Mouse (Mus musculus) spleen, adult 2 months (tissue): ENCODE results near the gene Adamts18. TPM values are rescaled to one million over a fixed set of nuclear protein-coding genes. Genes with fewer than 3 reads are reported as not detected.

Source experiments
- DNase-seq, 2 experiments: peaks; one replicate each; pipeline versions ENCODE4 v3.0.0 to v3.0.0-alpha.2; 2012 to 2021; ENCODE audit warnings: low spot score in 2 of 2, low read depth in 1 of 2
- H3K27ac ChIP-seq: fragments of 200-500 bp; 2 replicates; pipeline ENCODE4 v1.5.1; 2012; ENCODE audit warnings: low read length, inconsistent platforms; ENCODE audit not compliant: insufficient read depth
- H3K27me3 ChIP-seq: fragments of 200-500 bp; 2 replicates; pipeline ENCODE4 v1.6.1; 2012; ENCODE audit warnings: mild to moderate bottlenecking, moderate library complexity, low read length, inconsistent platforms; ENCODE audit not compliant: control insufficient read depth, insufficient read depth
- H3K36me3 ChIP-seq: fragments of 200-500 bp; 2 replicates; pipeline ENCODE4 v1.6.1; 2012; ENCODE audit warnings: mild to moderate bottlenecking, low read length, inconsistent platforms; ENCODE audit not compliant: control insufficient read depth, insufficient read depth
- H3K4me1 ChIP-seq: fragments of 200-500 bp; 2 replicates; pipeline ENCODE4 v1.6.1; 2011; ENCODE audit warnings: inconsistent platforms; ENCODE audit not compliant: control insufficient read depth, insufficient read depth, insufficient read length
- H3K4me3 ChIP-seq: fragments of 200-500 bp; 2 replicates; pipeline ENCODE4 v1.5.1; 2011; ENCODE audit warnings: mild to moderate bottlenecking, inconsistent platforms; ENCODE audit not compliant: insufficient read depth, insufficient read length; ENCODE audit errors: extremely low read depth
- CTCF ChIP-seq: fragments of 200-500 bp; IDR thresholded peaks from 2 replicates; pipeline ENCODE4 v1.5.1; 2011; ENCODE audit warnings: mild to moderate bottlenecking, inconsistent platforms; ENCODE audit not compliant: insufficient read depth, insufficient read length, insufficient replicate concordance; ENCODE audit errors: extremely low read depth
- POLR2A ChIP-seq: fragments of 200-500 bp; IDR thresholded peaks from 2 replicates; pipeline ENCODE4 v1.6.1; 2011; ENCODE audit warnings: low read depth, low read length, inconsistent platforms
- WGBS: fragments of 180-500 bp; shearing (Covaris S2); methylation state at CpG from one replicate; pipeline ENCODE4 v1.1.7; 2018; 5-methylcytosine and 5-hydroxymethylcytosine counted together
- polyA plus RNA-seq: library from polyadenylated mRNA; depleted of rRNA; stranded (reverse); fragments of >200 nt; gene quantifications from 2 replicates; pipeline ENCODE4 v1.2.3, GENCODE M21; 2012

The Adamts18 gene
- polyA plus RNA-seq, 1 experiment: not detected

GRCm38 (mm10) chr8:113858801-113859200, 10.3 kb upstream of the Adamts18 start:
- DNase-seq: no peak
- 68% methylated on average over 7 of the region's 7 CpGs for WGBS
- TF ChIP-seq CTCF (no peak), POLR2A (no peak)

GRCm38 (mm10) chr8:113854622-113855293, 6.2 kb upstream of the Adamts18 start:
- WGBS: 86% methylated on average over 8 of the region's 8 CpGs
- no peak overlapping the region for H3K4me3 ChIP-seq
- TF ChIP-seq POLR2A: no peak
- no peak for TF ChIP-seq CTCF
- H3K36me3 ChIP-seq: no peaks in the 10 kb centered on the region
- no peak for DNase-seq
- no peaks in the 10 kb centered on the region for H3K4me1 ChIP-seq
- H3K27ac ChIP-seq: no peak overlapping the region
- no peaks in the 10 kb centered on the region for H3K27me3 ChIP-seq

More at GRCm38 (mm10) chr8:113858801-113859200, 10.3 kb upstream of the Adamts18 start:
- H3K27me3 ChIP-seq: no peaks in the 10 kb centered on the region
- no peaks in the 10 kb centered on the region for H3K4me1 ChIP-seq
- no peak overlapping the region for H3K4me3 ChIP-seq
- H3K27ac ChIP-seq: no peak overlapping the region
- H3K36me3 ChIP-seq: no peaks in the 10 kb centered on the region

GRCm38 (mm10) chr8:113853714-113854113, 5.2 kb upstream of the Adamts18 start:
- WGBS: 88% methylated on average over 4 of the region's 4 CpGs

GRCm38 (mm10) chr8:113851655-113852054, 3.1 kb upstream of the Adamts18 start:
- H3K36me3 ChIP-seq: no peaks in the 10 kb centered on the region
- H3K4me1 ChIP-seq: no peaks in the 10 kb centered on the region
- no peak for TF ChIP-seq POLR2A
- TF ChIP-seq CTCF: no peak
- H3K27me3 ChIP-seq: peaks cover 4% of the 10 kb centered on the region
- no peak for DNase-seq
- WGBS: 50% methylated on average over 4 of the region's 4 CpGs
- no peak overlapping the region for H3K4me3 ChIP-seq
- no peak overlapping the region for H3K27ac ChIP-seq

More at GRCm38 (mm10) chr8:113853714-113854113, 5.2 kb upstream of the Adamts18 start:
- Histone ChIP-seq H3K27me3 (peaks cover 2% of the 10 kb centered on the region; the same call in 1 of the 2 replicates), H3K4me1 (no peaks in the 10 kb centered on the region), H3K4me3 (no peak overlapping the region), H3K27ac (no peak overlapping the region), H3K36me3 (no peaks in the 10 kb centered on the region)
- TF ChIP-seq POLR2A (no peak), CTCF (no peak)
- no peak for DNase-seq

- H3K27me3 ChIP-seq: peaks cover 4% of the 10 kb centered on the region
- no peak overlapping the region for H3K27ac ChIP-seq
- no peak for DNase-seq
- 3% methylated on average over 48 of the region's 50 CpGs for WGBS
- H3K36me3 ChIP-seq: no peaks in the 10 kb centered on the region
- H3K4me3 ChIP-seq: no peak overlapping the region
- no peaks in the 10 kb centered on the region for H3K4me1 ChIP-seq
- TF ChIP-seq CTCF (no peak), POLR2A (no peak)
These were observed 371 bp downstream of the Adamts18 start for GRCm38 (mm10) chr8:113848081-113848652.

GRCm38 (mm10) chr8:113847606-113848080, 895 bp downstream of the Adamts18 start:
- no peak for DNase-seq
- peaks cover 4% of the 10 kb centered on the region for H3K27me3 ChIP-seq
- TF ChIP-seq CTCF (no peak), POLR2A (no peak)
- H3K27ac ChIP-seq: no peak overlapping the region
- H3K4me1 ChIP-seq: no peaks in the 10 kb centered on the region
- no peak overlapping the region for H3K4me3 ChIP-seq
- WGBS: 13% methylated on average over 12 of the region's 12 CpGs
- H3K36me3 ChIP-seq: no peaks in the 10 kb centered on the region

- Histone ChIP-seq H3K36me3 (no peaks in the 10 kb centered on the region), H3K27ac (no peak overlapping the region), H3K4me1 (no peaks in the 10 kb centered on the region), H3K4me3 (no peak overlapping the region), H3K27me3 (peaks cover 4% of the 10 kb centered on the region)
- WGBS: 71% methylated on average over 5 of the region's 5 CpGs
- DNase-seq: no peak
- TF ChIP-seq POLR2A (no peak), CTCF (no peak)
These were observed 1.9 kb downstream of the Adamts18 start for GRCm38 (mm10) chr8:113846669-113847068.
